Mouse (Mus musculus) layer of hippocampus, adult 2 months (tissue): ENCODE results near the gene Hist1h4h. TPM values are rescaled to one million over a fixed set of nuclear protein-coding genes. Genes with fewer than 3 reads are reported as not detected.

Experiments
- DNase-seq, 2 experiments: peaks; one replicate each; pipeline ENCODE4 v3.0.0; 2022; ENCODE audit warnings: low spot score in 2 of 2
- H3K27ac ChIP-seq: fragments of 200-600 bp; 2 replicates; pipeline ENCODE4 v1.8.1; 2022
- H3K4me3 ChIP-seq: fragments of 200-600 bp; 2 replicates; pipeline ENCODE4 v1.8.1; 2022; ENCODE audit warnings: mild to moderate bottlenecking
- CTCF ChIP-seq: fragments of 200-600 bp; conservative IDR thresholded peaks from 2 replicates; pipeline ENCODE4 v1.8.1; 2022; ENCODE audit warnings: antibody characterized with exemption, mild to moderate bottlenecking, moderate library complexity
- total RNA-seq, 2 experiments: library from RNA; stranded (reverse); gene quantifications; 2 replicates each; pipeline ENCODE4 v1.2.3; 2021

Gene Hist1h4h
- total RNA-seq, 2 experiments from 2014 or later: 333 to 344 TPM

DNA sequence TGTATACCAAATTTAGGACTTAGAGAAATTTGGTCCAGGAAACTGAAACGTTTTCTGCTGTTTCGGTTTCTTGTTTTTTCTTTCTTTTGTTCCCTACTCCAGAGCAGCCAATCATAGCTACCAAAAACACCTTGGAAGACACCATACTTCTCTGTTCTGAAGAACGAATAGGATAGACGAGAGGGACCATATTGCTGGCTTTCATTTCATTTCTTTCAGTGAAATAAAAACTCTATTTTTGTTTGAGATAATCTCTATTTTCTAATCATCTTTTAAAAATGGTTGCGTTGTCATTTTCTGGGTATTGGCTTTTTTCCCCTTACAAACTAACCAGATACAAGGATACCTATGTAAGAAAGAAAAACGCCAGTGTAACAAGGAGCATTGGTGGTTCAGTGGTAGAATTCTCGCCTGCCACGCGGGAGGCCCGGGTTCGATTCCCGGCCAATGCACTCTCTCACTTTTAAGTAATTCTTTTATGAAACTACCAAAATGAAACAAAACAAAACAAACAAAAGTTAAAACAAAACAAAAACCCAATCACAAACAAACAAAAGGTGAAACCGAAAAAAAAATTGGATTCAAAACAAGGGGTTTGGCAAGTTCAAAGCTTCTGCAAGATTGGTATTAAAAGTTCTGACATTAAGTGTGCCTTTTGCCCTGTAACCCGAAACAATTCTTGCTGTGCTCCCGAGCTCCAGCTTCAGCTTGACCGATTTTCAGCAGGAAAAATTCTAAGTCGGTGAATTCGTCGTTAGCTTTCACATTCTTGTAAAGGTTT is 13.8 kb upstream of the Hist1h4h start:
- DNase-seq: peak; percentile 55 to 80
- Histone ChIP-seq H3K4me3 (peak overlapping the region; percentile 58), H3K27ac (peak overlapping the region; percentile 71)
- TF ChIP-seq CTCF: no peak

DNA sequence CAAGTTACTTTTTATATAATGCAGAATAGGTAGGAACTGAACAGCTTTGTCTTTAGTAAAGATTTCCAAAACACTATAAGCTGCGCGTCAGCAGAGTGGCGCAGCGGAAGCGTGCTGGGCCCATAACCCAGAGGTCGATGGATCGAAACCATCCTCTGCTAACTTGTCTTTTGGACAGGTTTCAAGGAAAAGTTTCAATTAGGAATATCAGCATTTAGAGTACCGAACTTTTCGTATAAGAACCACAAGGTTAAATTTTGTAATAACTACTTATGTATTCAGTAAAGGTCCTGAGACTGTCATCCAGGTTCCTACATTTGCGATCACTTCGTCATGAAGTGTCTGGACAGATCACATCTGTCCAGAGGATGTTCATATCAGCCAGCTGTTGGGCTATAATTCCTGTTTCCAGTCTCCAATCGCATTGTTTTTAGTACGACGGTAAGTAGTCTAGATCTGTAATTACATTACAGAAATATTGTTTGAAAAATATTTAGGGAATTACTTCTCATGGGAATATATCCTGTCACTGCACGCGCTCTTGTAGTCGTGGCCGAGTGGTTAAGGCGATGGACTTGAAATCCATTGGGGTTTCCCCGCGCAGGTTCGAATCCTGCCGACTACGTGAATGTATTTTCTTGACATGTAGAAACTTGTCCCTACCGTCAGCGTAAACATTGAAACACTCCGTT is 13.1 kb upstream of the Hist1h4h start:
- TF ChIP-seq CTCF: no peak
- Histone ChIP-seq H3K27ac (peak overlapping the region; percentile 71), H3K4me3 (peak overlapping the region; percentile 58)
- peak; percentile 90 for DNase-seq

- DNase-seq: no peak
- no peak for TF ChIP-seq CTCF
- Histone ChIP-seq H3K27ac (no peak overlapping the region), H3K4me3 (peak overlapping the region; percentile 58)
Observed at GRCm38 (mm10) chr13:23518295-23518603, 12.6 kb upstream of the Hist1h4h start.

DNA sequence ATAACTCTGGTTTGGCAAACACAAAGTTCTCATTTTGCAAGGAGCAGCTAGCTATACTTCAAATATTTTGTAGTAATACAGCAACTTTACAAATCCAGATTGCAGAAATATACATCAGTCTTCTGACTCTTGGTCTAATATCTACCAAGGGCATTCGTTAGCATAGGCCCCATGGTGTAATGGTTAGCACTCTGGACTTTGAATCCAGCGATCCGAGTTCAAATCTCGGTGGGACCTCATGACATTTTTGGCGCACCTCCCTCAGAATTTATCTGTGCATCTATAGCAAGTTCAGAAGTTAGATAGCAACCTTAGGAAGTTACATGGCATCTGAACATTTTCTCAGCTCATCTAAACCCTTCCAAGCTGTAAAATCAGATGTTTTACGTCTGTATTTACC is 12.0 kb upstream of the Hist1h4h start:
- DNase-seq: peak; percentile 80 to 82
- peak overlapping the region; percentile 28; the same call in 1 of the 2 replicates for H3K27ac ChIP-seq
- H3K4me3 ChIP-seq: peak overlapping the region; percentile 58
- TF ChIP-seq CTCF: no peak

GRCm38 (mm10) chr13:23519416-23519815 is 11.4 kb upstream of the Hist1h4h start:
- TF ChIP-seq CTCF: no peak
- peak overlapping the region; percentile 58 for H3K4me3 ChIP-seq
- DNase-seq: peak; percentile 83 to 86
- H3K27ac ChIP-seq: peak overlapping the region; percentile 28; the same call in 1 of the 2 replicates

DNA sequence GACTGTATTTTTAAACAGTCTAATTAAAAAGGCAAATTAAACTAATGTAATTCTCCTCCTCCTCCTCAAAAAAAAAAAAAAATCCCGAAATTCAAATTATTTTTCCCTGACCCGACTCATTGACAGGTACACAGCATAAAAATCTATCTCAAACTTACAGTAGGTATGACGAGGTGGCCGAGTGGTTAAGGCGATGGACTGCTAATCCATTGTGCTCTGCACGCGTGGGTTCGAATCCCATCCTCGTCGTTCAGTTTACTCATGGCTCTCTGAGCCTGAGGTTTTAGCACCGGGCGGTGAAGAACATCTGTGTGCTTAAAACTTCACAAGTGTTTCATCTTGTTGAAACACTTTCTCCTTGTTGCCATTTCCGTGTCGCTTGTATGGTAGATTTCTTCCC is 9.1 kb upstream of the Hist1h4h start:
- peak overlapping the region; percentile 15; the same call in 1 of the 2 replicates for H3K4me3 ChIP-seq
- no peak for TF ChIP-seq CTCF
- peak; percentile 72 for DNase-seq
- no peak overlapping the region for H3K27ac ChIP-seq

GRCm38 (mm10) chr13:23523976-23524375 is 6.9 kb upstream of the Hist1h4h start:
- DNase-seq: no peak
- no peak for TF ChIP-seq CTCF
- no peak overlapping the region for H3K4me3 ChIP-seq
- H3K27ac ChIP-seq: no peak overlapping the region

DNA sequence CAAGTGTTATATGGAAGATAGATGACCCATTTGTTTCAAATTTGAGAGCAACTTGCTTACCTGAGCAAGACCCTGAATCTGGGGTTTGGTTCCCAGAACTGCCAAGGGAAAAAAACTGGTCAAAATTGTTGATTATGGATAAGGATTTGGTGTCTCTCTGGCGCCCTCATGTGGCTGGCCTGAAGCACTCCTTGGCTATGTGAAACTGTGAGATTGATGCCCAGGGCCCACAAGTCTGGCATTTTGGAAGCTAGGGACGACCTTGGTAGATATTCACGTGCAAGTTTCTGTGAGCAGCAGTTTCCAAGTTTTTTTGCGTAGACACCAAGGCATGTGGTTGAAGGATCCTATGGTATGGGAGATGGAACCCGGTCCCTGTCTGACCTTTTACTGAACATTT is 6.2 kb upstream of the Hist1h4h start:
- DNase-seq: peak; percentile 73 to 87
- TF ChIP-seq CTCF: peak; percentile 99
- Histone ChIP-seq H3K4me3 (no peak overlapping the region), H3K27ac (no peak overlapping the region)

- peak overlapping the region; percentile 67 for H3K4me3 ChIP-seq
- no peak for TF ChIP-seq CTCF
- no peak overlapping the region for H3K27ac ChIP-seq
- DNase-seq: no peak
Observed at GRCm38 (mm10) chr13:23525901-23526300, 4.9 kb upstream of the Hist1h4h start.

DNA sequence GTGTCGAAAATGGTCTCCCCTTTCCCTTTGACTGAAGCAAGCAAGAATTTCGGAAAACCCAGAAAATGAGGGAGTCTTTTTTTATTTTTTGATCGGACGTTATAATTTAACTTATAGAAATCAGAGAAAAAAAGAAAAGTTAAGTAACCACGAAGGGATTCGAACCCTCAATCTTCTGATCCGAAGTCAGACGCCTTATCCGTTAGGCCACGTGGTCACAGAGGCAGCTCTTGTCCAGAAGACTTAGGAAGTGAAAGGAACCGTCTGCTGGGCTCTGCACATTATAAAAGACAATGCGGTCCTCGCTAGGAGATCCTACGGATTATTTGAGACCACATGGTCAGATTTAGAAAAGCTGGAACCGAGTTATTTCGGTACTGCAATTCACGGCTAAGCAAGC is 4.5 kb upstream of the Hist1h4h start:
- TF ChIP-seq CTCF: no peak
- peak overlapping the region; percentile 64 for H3K27ac ChIP-seq
- peak overlapping the region; percentile 67 for H3K4me3 ChIP-seq
- peak; percentile 91 to 97 for DNase-seq

GRCm38 (mm10) chr13:23529005-23529404 is 1.8 kb upstream of the Hist1h4h start:
- DNase-seq: no peak
- no peak for TF ChIP-seq CTCF
- H3K4me3 ChIP-seq: no peak overlapping the region
- H3K27ac ChIP-seq: no peak overlapping the region

DNA sequence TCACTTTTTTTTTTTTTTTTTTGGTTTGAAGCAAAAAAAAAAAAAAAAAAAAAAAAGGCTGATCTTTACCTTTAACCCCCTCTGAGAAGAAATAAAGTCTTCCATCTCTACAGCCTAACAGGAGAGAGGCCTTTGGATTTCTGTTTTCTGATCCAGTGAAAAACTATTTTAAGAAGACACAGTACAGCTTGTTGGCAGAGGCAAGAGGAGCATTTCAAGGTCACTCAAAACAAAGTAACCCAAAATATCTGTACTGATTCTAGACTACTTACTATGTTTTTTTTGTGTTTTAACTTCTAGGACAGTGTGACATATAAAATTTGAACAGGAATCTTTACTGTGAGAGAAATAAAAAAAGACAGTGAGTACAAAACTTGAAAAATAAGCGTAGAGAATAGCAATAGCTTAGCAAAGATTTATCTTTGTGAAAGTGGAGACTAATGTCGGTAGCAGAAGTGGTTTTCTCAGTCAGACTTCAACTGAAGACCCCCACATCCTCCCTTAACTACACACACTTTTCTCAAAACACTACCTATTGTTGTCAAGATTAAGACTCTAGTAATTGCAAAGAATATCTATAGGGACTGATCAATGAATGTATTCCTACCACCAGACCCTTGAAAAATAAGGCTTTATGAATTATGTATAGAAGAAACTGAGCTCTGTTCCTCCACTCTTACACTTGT is 1.2 kb upstream of the Hist1h4h start:
- TF ChIP-seq CTCF: no peak
- Histone ChIP-seq H3K27ac (no peak overlapping the region), H3K4me3 (peak overlapping the region; percentile 68)
- DNase-seq: no peak
